Mouse (Mus musculus): ENCODE measurements around the gene Cd101. TPM values are rescaled to one million over a fixed set of nuclear protein-coding genes. Genes with fewer than 3 reads are reported as not detected.

Cd101 gene
- total RNA-seq (2023; ENCODE audit: inconsistent age): not detected in 4 replicates

GRCm38 (mm10) chr3:101029339-101029738, at the start of gene Cd101:
Gene Cd101 (minus strand): TSS chr3:101029556.

GRCm38 (mm10) chr3:100969176-100969917, 60.0 kb downstream of the Cd101 start, which contains the start of gene Ttf2:
Gene Ttf2 (minus strand): TSS chr3:100969663.

Other genes starting within 250 kb of the Cd101 start
- not detected in 4 replicates for gene Vtcn1, start 204.1 kb downstream of the Cd101 start, total RNA-seq (2023; ENCODE audit: inconsistent age)
- 1.2 to 2.3 TPM (median 1.4 TPM) in 4 replicates for gene Trim45, start 107.4 kb downstream of the Cd101 start, total RNA-seq (2023; ENCODE audit: inconsistent age)
- 11.9 to 17.5 TPM (median 14.3 TPM) in 4 replicates for gene Ttf2, start 59.9 kb downstream of the Cd101 start, total RNA-seq (2023; ENCODE audit: inconsistent age)
- gene Ptgfrn, start 80.7 kb upstream of the Cd101 start, total RNA-seq (2023; ENCODE audit: inconsistent age): 0.10 to 0.30 TPM (median 0.12 TPM) in 3 of 4 replicates, not detected in the other

All from B cell, adult (primary cell).